Mouse (Mus musculus): ENCODE measurements around the gene Tmem203.

The Tmem203 gene

DNA sequence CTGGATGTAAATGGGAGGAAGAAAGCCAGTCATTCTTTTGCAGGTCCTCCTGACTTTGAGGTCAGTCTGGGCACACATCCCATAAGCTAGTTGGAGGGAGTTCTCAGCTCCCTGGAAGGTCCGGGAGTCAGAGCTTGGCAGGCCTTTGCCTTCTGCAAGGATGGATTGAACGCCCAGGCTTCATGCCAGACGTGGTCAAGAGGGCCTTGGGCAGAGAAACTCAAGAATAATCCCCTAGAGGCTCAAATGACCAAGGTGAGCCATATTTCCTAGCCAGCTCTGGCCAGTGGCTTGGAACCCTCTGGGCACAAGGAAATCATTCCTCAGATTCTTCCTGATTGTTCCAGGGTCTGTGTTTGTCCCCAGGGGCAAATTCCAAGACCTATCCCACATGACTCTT lies 9.6 kb downstream of the Tmem203 start:
- DNase-seq: no peak

DNA sequence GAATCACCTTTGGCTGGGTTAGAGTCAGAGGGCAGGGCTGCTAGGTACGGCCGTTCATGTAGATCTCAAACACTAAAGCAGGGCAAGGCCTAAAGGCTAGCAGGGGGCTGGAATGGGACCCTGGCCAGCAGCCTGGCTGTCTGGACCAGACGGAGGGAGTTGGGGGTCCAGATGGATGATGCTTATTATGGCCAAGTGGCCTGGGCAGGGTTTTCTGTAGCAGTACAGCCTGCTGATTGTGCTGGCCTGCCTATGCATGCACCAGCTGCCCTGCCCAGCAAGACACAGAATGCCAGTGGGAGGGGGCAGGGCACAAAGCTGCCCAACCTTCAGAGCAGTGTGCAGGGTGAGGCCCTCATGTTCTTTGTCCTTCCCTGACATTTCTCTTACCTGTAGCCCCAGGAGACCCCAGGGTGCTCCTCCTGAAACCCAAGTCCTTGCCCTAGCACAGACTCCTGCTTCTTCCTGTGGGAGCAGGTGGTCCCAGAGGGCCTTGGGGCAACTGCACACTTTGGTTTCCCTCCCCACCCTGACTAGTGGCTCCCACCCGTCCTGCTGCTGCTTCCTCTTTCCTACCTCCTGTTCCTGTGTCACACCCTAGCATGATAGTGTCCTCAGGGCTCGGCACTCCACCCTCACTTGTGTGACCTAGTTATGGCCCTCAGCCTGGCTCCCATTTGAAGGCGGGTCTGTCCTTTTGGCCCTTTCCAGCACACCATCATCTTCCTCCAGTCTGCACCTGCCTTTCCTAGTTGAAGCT lies 10.8 kb downstream of the Tmem203 start:
- peak; percentile 98 for DNase-seq

DNA sequence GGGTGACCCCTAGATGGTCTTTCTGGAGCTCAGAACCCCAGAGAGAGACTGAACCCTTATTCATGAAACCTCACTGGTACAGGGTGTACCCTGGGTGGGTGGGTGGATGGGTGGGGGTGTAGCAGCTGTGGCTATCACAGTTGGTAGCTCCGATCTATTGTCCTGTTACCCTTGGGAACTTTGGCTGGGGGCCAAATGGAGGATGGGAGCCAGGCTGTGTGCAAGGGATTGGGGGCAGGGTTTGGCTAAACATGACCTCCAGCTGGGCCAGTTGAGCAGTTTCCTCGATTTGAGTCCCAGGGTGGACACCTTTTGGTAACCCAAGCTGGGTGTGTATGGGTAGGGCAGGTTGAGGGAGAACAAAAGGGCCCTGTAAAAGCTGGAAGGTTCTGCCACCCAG lies 11.5 kb downstream of the Tmem203 start:
- peak; percentile 96 for DNase-seq

DNA sequence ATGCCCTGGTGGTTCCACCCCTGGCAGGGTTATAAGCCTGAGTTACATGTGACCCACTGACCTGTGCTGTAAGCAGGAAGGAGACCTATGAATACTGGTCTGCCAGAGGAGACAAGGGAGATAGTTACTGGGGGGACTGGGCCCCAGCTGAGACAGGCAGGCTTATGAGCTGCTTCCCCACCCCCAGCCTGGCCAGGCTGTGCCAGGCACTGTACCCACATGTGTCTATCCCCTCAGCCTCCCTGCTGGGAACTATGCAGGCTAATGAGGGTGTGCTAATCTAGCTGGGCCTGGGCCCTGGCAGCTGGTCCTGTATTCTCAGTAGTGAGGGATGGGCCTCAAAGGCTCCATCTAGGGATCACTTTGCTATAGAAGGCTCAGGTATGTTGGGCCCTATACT lies 12.0 kb downstream of the Tmem203 start:
- no peak for DNase-seq

DNA sequence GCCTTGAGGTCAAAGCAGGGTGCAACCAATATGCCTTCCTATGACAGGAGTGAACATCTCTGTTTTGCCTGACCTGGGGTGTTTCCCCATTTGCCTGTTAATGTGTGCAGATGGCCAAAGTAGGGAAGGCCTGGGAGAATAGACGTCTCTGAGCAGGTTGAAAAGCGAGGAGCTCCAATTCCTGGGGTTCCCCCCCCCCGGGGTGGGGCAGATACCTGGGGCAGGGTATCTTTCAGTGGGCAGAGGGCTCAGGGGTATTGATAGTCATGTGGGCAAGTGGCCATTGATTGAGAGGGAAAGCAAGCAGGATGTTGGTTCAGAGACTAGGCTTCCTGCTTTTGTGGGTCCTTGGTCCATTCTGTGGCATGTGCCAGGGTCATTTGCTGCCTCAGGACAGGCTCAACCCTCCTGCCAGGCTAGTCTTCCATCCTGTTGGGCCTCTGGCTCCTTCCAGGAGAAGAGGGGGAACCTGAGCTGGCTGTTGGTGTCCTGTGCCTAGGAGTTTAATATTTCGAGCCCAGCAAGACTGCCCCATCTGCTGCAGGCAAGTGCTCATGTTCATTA lies 12.6 kb downstream of the Tmem203 start:
- no peak for DNase-seq

DNA sequence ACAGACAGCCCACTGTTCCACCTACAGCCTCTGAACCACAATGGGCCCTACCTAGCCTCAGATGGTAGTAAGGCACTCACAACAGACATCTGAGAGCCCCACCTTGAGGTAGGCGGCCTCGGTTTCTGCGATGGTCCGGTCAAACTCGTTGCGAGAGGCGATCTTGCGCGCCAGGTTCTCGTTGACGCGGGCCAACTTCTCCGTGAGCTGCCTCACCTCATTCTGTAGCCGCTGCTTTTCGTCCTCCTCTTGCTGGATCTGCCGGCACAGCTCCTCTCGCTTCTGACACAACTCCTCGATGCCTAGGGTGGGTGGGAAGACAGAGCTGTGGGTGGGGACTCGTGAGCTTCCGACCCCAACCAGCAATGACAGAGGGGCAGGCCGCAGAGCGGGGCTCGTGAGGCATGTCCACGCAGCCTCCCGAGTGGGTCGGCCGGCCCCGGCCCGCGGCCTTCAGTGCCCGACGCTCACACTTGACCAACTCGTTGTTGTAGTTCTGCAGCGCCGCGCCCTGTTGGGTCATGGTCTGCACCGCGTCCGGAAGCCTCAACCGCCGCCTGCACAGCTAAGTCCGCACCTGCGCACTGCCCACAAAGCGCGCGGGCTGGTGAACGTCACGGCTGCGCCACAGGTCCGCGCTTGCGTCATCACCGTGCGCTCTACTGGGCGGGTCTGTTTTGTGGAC lies 16.7 kb downstream of the Tmem203 start, which contains the start of the genes Ssna1 and Anapc2:
Gene Ssna1, minus strand, starts transcription at position 612 of the 685 bp plus-strand sequence.
Gene Anapc2, plus strand, starts transcription at position 652 of the 685 bp plus-strand sequence.
- DNase-seq: peak; percentile 99

DNA sequence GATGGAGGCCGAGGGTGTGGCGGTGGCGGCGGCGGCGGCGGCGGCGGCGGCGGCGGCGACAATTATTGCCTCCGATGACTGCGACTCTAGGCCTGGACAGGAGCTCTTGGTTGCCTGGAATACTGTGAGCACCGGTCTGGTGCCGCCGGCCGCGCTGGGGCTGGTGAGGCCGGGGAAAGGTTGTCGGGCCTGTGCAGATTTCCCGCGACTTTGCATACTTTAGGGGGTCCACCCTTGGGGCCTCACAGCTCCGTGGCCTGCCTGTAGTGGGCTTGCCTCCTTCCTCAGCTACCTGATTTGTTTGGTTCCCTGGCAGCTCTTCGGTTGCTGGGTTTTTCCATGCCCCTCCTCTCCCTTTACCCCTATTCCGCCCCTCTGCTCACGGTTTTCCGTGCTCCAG lies 17.3 kb downstream of the Tmem203 start:
- no peak for DNase-seq

DNA sequence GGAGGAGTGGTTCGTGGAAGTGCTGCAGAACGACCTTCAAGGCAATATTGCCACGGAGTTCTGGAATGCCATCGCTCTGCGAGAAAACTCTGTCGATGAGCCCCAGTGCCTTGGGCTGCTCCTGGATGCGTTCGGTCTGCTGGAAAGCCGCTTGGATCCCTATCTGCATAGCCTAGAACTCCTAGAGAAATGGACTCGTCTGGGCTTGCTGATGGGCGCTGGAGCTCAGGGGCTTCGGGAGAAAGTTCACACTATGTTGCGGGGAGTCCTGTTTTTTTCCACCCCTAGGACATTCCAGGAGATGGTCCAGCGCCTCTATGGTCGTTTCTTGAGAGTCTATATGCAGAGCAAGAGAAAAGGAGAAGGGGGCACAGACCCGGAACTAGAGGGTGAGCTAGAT lies 17.8 kb downstream of the Tmem203 start:
- peak; percentile 91 for DNase-seq

DNA sequence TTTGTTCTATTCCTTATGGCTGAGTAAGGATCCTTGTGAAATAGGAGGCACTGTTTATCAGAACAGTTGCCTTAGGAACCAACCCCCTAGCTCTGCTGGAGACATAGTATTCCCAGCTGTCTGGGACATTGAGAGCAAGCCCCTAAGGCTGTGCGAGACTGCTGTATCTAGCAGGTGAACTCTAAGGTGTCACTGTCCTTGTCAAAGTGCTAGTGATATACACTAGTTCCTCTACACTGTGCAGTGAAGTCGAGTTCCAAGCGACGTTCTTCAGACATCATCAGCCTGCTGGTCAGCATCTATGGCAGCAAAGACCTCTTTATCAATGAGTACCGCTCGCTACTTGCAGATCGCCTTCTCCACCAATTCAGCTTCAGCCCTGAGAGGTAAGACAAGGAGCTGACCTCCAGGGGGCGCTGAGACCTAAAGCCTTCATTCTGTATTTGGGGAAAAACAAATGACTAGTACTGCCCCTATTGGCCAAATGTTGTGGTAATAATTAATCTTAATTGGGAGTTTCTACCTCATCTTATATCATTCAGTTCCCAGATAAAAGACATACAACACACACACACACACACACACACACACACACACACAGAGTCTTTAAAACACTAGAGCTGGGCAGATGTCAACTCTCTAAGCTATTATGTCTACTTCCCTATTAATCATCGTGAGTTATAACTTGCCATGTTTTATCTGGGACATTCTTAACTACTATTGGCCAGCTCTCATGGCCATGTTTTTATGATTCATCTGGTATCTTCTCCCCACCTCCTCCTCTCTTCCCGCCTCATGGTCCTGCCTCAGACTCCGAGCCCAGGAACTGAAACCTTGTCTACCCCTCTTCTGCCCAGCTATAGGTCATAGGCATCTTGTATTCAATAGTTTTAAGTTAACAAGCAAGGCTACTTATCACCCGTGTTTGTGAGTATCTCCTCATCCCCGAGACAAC lies 24.0 kb downstream of the Tmem203 start:
- DNase-seq: peak; percentile 91

DNA sequence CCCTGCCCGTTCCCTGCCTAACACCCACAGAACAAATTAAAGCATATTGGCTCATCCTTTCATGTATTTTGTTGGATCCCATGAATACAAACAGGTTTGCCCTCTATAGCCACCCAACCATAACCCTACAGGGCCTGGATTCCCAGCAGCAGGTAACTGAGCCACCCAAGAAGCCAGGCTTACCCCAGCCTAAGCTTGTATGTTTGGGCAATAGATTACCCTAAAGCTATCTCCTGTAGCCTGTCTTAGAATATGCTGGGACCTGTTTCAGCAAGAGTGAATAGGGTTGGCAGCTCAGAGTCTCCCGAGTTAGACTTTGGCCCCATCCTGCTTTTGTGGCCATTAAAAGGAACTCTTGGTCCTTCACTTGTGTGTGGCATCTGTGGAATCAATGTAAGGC lies 30.3 kb downstream of the Tmem203 start:
- no peak for DNase-seq

DNA sequence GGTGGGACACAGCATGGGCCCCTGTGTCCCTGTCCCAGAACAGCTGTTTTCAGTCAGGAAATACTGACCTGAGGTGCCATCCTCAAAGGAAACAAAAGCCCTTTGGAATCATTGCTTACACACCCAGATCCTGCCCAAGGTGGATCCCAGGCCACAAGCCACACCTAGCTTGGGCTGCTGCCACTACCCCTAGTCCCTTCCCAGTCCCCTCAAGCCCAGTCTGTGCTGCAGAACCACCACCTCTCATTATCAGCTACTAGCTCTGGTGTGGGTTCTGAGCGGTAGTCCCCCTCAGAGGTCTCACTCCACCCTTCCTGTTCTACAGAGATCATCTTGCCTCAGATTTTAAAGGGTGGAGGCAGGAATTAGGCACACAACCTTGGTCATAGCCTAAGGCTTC lies 31.1 kb downstream of the Tmem203 start:
- no peak for DNase-seq

DNA sequence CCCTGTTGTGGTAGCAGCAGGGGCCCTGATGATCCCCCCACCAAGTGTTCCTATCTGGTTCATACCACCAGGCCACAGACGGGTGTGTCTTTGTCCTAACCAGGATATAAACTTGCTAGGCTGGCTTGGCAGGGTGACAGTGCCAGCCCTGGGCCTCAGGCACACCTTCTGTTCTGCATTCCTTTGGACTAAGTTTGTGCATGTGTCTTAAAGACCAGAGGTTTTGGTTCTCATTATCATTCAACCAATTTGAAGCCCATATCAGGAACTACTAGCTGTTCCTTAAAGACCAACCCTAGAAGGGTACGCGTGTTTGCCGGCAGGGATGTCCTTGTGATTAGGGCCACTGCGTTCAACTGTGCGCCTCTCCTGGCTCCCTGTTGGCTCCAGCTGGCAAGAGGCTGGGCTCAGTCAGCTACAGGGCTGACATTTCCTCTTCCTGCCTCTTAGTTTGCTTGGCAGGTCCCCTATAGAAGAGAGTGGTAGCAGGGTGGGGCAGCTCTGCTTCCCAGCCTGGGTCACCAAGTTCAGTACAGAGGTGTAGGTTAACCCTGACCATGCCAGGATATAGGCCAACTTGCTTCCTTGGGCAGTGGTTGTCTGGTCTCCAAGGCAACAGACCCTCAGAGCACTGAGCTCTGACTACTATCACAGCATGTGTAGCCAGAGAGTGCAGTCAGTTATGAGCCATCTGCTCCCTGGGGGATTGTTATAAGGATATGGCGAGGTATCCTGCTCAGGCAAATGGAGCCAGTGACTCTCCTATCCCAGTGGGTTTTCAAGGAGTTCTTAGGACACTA lies 31.8 kb downstream of the Tmem203 start:
- no peak for DNase-seq

DNA sequence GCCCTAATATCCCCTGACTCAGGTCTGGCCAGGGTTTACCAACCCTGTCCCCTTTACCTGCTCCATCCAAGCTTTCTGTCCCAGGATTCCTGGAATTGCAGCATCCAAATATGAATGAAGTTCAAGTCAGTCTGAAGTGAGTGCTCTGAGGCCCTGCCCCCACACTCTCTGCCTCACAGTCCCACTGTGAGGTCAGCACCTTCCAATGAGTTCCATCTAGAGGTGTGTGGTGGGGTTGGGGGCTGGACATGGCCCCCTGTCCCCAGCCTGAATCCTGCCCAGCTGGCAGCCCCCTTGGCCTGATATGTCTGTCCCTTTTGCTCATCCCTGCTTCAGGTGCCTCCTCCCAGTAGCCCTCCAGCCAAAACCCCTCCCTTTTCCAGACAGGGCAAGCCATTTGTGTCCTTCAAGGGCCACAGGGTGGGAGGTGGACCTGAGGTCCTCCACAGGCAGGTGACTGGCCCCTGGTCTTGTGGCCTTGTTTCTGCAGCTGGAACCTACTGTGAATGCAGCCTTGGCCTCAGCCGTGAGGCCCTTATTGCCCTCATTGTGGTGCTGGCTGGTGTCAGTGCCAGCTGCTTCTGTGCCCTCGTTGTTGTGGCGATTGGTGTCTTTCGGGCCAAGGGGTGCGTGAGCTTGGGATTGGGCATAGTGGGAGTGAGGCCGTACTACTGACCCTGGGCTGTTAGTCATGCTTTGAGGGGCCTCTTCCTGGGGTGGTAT lies 32.8 kb downstream of the Tmem203 start, which contains the start of gene Tmem210:
Gene Tmem210, plus strand, starts transcription at position 219 of the 723 bp plus-strand sequence.
- no peak for DNase-seq

DNA sequence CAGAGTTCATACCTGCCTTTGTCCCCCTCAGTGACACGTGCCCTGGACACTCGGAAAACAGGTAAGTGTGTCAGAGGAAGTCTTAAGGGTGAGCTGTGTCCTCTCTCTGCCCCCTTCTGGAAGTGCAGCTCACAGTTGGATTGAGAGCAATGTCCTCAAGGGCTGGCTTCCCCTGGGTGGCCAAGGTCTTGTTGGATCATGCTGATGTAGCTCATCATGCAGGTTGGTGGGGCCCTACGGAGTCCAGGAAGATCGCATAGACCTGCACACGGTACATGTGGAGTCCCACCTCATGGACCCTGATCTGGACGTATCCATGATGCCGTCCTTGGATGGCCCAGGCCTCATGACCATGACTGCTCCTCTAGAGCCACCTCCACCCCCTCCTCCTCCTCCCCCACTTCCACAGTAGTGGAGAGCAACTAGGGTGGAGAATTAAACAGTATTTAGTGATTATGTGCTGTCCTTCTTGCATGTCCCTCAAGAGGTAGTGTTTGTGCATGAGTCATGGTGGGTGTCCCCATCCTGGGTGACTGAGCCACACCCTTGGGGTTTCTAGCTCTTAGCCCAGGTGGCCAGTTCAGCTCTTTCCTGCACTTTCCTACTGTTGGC lies 33.6 kb downstream of the Tmem203 start:
- no peak for DNase-seq

DNA sequence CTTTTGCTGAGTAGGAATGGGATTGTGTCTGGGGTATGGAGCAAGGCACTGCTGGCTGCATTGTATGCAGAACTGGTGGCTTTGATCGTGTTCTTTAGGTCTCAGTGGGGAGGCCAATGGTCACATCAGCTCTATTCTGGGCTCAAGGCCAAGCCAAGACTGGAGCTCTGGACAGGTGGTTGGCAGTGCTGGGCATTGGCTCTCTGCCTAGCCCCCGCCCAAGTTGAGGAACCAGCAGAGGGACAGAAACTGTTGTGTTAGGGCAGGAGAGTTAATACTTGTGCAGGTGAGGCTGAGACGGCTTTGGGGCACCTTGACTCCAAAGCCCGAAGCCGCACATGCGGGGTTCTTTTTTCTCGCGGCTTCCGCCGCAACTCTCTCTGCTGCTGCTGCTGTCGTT lies 34.4 kb downstream of the Tmem203 start, which contains the start of gene Lrrc26:
Gene Lrrc26, plus strand, starts transcription at position 265 of the 400 bp plus-strand sequence.
- no peak for DNase-seq

DNA sequence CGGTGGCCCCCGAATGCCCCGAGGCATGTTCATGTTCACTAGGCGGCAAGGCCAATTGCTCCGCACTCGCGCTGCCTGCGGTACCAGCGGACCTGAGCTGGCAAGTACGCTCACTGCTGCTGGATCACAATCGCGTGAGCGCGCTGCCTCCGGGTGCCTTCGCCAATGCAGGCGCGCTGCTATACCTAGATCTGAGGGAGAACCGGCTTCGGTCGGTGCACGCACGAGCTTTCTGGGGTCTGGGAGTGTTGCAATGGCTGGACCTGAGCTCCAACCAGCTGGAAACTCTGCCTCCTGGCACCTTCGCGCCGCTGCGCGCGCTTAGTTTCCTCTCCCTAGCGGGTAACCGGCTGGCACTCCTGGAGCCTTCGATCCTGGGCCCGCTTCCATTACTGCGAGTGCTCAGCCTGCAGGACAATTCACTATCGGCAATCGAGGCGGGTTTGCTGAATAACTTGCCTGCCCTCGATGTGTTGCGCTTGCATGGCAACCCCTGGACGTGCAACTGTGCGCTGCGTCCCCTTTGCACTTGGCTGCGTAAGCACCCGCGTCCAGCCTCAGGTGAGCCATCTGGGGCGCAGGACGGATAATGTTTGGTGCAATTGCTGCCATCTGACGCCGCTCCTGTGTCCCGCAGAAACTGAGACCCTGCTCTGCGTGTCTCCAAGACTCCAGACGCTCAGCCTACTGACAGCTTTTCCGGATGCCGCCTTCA lies 35.0 kb downstream of the Tmem203 start:
- DNase-seq: no peak

DNA sequence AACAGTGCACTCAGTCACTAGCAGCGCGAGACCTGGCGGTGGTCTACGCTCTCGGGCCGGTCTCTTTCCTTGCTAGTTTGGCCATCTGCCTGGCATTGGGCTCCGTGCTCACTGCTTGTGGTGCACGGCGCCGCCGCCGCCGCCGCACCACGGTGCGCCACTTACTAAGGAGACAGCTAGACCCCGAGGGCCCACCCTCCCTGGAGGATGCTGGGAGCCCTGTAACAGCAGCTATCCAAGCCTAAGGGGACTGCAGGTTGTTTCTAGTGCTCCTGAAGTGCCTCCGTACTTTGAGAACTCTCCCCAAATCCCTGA lies 35.5 kb downstream of the Tmem203 start:
- DNase-seq: no peak

DNA sequence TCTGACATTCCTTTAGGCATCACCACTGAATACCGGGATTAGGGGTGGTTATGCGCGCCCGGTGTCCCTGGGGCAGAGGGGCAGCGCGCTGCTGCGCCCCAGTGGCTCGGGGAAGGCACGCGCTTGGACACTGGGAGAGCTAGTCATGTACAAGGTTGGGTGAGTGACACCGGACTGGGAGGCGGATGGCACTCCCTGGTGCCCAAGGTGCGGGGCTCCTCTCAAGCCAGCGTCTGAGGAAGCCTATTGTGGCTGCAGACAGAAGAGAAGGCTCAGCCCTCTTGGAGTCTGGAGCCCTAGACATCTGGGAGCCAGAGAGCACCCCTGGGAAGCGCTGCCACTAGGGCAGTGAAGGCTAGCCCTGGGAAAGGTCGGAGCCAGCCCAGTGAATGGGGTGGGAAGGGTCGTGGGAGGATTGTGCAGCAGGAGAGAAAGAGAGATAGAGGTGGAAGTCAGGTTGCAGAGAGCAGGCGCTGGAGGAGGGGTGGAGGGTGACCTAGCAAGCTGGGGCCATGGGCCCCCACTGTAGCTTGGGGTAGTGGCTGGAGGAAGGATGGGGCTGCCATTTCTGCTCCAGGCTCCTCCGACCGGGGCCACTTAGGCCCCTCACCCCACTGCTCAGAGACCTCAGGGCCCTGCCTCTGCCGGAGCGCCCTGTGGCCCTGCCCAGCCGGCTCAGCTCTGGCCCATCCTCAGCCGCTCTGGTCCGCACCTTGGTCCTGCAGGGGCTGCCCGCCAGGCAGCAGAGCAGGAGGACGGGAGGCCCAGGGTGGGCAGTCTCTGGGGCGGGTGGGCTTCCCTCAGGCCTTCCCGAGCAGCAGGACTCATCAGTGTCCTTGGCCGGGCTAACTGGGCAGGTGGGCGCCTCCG lies 36.2 kb downstream of the Tmem203 start:
- DNase-seq: no peak

DNA sequence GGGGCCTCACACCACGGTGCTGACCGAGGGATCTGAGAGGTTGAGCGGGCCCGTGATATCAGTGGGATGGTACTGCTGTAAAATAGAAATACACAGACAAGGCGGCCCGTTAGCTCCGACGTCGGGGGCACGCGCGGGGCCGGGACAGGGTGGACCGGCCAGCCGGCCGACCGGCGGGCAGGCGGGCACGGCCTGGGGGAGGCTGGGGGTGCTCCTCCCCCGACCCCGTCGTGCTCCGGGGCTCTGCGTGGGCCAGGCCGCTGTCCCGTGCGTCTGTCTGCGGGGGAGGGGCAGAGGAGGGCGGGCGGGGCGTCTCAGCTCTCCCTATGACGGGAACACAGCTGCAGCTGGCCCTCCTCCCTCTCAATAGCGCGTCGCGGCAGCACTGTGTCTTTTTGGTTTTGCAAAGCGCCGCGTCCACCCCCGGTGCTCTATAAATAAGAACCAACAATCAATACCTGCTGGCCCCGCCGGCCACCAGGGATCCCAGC lies 36.9 kb downstream of the Tmem203 start:
- peak; percentile 95 for DNase-seq
